Mouse (Mus musculus) olfactory bulb, adult 2 months (tissue): ENCODE measurements at regions not wholly inside any gene's neighbourhood (a gene's known extent, or its start where the extent isn't known, plus 50 kb on each side); places are given as distances from the start of the nearest gene placed in this dataset.

Source experiments
- CTCF ChIP-seq: fragments of 200-500 bp; IDR thresholded peaks from 2 replicates; pipeline ENCODE4 v1.5.1; 2012; ENCODE audit warnings: low read depth, mild to moderate bottlenecking, low read length, moderate library complexity; ENCODE audit not compliant: insufficient read depth
- POLR2A ChIP-seq: fragments of 200-500 bp; IDR thresholded peaks from 2 replicates; pipeline ENCODE4 v1.6.1; 2012; ENCODE audit warnings: mild to moderate bottlenecking, low read depth, low read length, moderate library complexity; ENCODE audit not compliant: insufficient read depth

DNA sequence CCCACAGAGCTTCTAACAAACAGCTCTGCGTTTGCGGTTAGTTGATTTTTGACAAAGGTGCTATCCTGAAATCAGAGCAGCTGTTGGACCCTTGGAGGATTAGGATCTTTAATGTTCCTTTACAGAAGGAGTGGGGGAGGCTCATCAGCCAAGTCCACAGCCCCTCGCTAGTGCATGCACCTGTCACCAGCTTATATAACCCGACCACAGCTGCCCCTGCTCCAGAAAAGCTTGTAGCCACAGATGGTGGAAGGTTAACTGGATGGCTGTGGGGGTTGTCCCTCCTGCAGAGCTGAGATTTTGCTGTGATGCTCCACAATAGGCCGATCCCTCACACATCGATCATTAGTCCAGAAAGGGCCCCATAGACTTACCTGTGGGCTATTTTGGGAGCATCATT is 73.0 kb downstream of the Amer2 start:
- no peak for TF ChIP-seq POLR2A
- no peak for TF ChIP-seq CTCF
